Mouse (Mus musculus): ENCODE measurements at regions not wholly inside any gene's neighbourhood (a gene's known extent, or its start where the extent isn't known, plus 50 kb on each side); places are given as distances from the start of the nearest gene placed in this dataset.

DNA sequence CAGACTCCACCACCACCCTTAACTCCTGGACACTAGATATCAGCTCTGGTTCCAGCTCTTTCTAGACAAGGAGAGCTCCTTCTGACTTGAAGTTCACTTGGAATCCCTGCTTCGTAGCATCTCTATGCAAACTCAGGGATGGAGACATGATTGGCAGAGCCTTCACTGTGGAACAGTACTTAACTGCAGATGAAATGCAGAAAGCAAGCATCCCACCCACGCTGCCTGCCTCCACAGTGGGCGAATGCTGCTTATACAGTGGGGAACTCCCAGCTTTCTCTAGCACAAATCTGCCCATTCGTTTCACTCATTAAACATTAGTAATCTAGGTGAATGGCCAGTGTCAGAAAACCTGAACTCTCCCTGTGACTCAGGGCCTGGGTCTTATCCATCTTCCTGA lies 92.0 kb upstream of the Coch start:
- Histone ChIP-seq H3K4me1 (ENCODE audit: control insufficient read depth, insufficient read depth, low read length) (peaks cover 17% of the 10 kb centered on the region), H3K9ac (ENCODE audit: low read depth, low read length) (no peak overlapping the region), H3K27me3 (ENCODE audit: control insufficient read depth, insufficient read depth, low read length) (no peaks in the 10 kb centered on the region), H3K4me3 (ENCODE audit: low read depth, low read length) (no peak overlapping the region), H3K36me3 (ENCODE audit: control insufficient read depth, insufficient read depth, low read length) (no peaks in the 10 kb centered on the region), H3K4me2 (no peak overlapping the region), H3K9me3 (replicated peaks; ENCODE audit: control insufficient read depth, low read length) (no peaks in the 10 kb centered on the region), H3K27ac (ENCODE audit: low read depth, low read length) (no peak overlapping the region)
- ATAC-seq (replicated peaks; ENCODE audit: insufficient number of reproducible peaks, low FRiP score, low TSS enrichment): no peak
- 80% methylated on average over 4 of the region's 4 CpGs for WGBS (ENCODE audit: insufficient replicate concordance)

GRCm38 (mm10) chr12:51502724-51503123 lies 90.4 kb upstream of the Coch start:
- 89% methylated on average over 4 of the region's 4 CpGs for WGBS (ENCODE audit: insufficient replicate concordance)
- Histone ChIP-seq H3K27me3 (ENCODE audit: control insufficient read depth, insufficient read depth, low read length) (no peaks in the 10 kb centered on the region), H3K9me3 (replicated peaks; ENCODE audit: control insufficient read depth, low read length) (no peaks in the 10 kb centered on the region), H3K4me1 (ENCODE audit: control insufficient read depth, insufficient read depth, low read length) (peaks cover 17% of the 10 kb centered on the region), H3K4me2 (no peak overlapping the region), H3K36me3 (ENCODE audit: control insufficient read depth, insufficient read depth, low read length) (no peaks in the 10 kb centered on the region), H3K27ac (ENCODE audit: low read depth, low read length) (no peak overlapping the region), H3K9ac (ENCODE audit: low read depth, low read length) (no peak overlapping the region), H3K4me3 (ENCODE audit: low read depth, low read length) (no peak overlapping the region)
- ATAC-seq (replicated peaks; ENCODE audit: insufficient number of reproducible peaks, low FRiP score, low TSS enrichment): no peak

DNA sequence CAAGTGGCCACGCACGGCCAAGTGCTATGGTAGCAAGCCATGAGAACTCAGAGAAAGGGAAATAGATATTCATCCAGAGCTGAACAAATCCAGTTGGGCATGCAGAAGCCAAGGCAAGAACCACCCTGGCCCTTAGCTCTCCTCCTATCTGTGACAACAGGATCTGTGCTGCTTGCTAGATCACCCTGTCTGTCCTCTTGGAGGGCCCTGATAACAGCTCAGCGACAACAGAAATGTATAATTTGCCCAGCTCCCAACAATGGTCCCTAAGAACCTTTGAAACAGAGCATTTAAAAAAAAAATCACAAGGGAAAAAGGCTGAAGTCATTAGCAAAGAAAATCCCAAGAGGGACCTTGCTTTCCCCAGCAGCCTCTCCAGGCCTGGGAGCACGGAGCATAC lies 89.4 kb upstream of the Coch start:
- Histone ChIP-seq H3K4me2 (peak overlapping the region; percentile 22; the same call in 1 of the 2 replicates), H3K4me3 (ENCODE audit: low read depth, low read length) (no peak overlapping the region), H3K9me3 (replicated peaks; ENCODE audit: control insufficient read depth, low read length) (no peaks in the 10 kb centered on the region), H3K27ac (ENCODE audit: low read depth, low read length) (no peak overlapping the region), H3K9ac (ENCODE audit: low read depth, low read length) (no peak overlapping the region), H3K27me3 (ENCODE audit: control insufficient read depth, insufficient read depth, low read length) (no peaks in the 10 kb centered on the region), H3K36me3 (ENCODE audit: control insufficient read depth, insufficient read depth, low read length) (no peaks in the 10 kb centered on the region), H3K4me1 (ENCODE audit: control insufficient read depth, insufficient read depth, low read length) (peaks cover 17% of the 10 kb centered on the region)
- ATAC-seq (replicated peaks; ENCODE audit: insufficient number of reproducible peaks, low FRiP score, low TSS enrichment): 0 out of 2 replicates have a peak, but pooled peaks have one; percentile 60
- WGBS (ENCODE audit: insufficient replicate concordance): 47% methylated on average over 4 of the region's 4 CpGs

DNA sequence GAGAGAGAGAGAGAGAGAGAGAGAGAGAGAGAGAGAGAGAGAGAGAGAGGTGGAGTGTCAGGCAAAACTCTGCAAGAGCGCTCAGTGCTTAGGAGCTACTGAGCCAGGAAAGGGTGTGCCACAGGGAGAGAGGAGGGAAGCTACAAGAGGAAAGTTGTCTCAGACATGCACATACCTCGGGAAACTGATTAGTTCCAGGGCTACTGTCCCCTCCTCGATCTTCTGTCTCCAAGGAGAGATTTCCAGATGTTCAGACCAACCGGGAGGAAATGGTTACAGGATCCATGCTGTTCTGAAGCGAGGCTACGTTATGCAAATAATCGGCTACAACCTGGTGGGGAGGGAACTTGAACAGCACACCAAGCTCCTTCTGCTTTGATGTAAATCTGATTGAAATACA lies 88.6 kb upstream of the Coch start:
- Histone ChIP-seq H3K36me3 (ENCODE audit: control insufficient read depth, insufficient read depth, low read length) (no peaks in the 10 kb centered on the region), H3K9me3 (replicated peaks; ENCODE audit: control insufficient read depth, low read length) (no peaks in the 10 kb centered on the region), H3K4me2 (peak overlapping the region; percentile 20), H3K27me3 (ENCODE audit: control insufficient read depth, insufficient read depth, low read length) (no peaks in the 10 kb centered on the region), H3K27ac (ENCODE audit: low read depth, low read length) (no peak overlapping the region; the same call in 1 of the 2 replicates), H3K4me1 (ENCODE audit: control insufficient read depth, insufficient read depth, low read length) (peaks cover 17% of the 10 kb centered on the region), H3K9ac (ENCODE audit: low read depth, low read length) (no peak overlapping the region), H3K4me3 (ENCODE audit: low read depth, low read length) (no peak overlapping the region)
- 21% methylated on average over 7 of the region's 7 CpGs for WGBS (ENCODE audit: insufficient replicate concordance)
- no peak; the same call in 1 of the 2 replicates for ATAC-seq (replicated peaks; ENCODE audit: insufficient number of reproducible peaks, low FRiP score, low TSS enrichment)

- no peak for ATAC-seq (replicated peaks; ENCODE audit: insufficient number of reproducible peaks, low FRiP score, low TSS enrichment)
- WGBS (ENCODE audit: insufficient replicate concordance): 82% methylated on average over 2 of the region's 2 CpGs
Observed at GRCm38 (mm10) chr12:51510010-51510409, 83.1 kb upstream of the Coch start.

GRCm38 (mm10) chr12:51516726-51517125 lies 76.4 kb upstream of the Coch start:
- Histone ChIP-seq H3K4me2 (no peak overlapping the region), H3K9ac (ENCODE audit: low read depth, low read length) (no peak overlapping the region), H3K4me3 (ENCODE audit: low read depth, low read length) (no peak overlapping the region), H3K36me3 (ENCODE audit: control insufficient read depth, insufficient read depth, low read length) (no peaks in the 10 kb centered on the region), H3K27me3 (ENCODE audit: control insufficient read depth, insufficient read depth, low read length) (no peaks in the 10 kb centered on the region), H3K27ac (ENCODE audit: low read depth, low read length) (no peak overlapping the region), H3K4me1 (ENCODE audit: control insufficient read depth, insufficient read depth, low read length) (no peaks in the 10 kb centered on the region), H3K9me3 (replicated peaks; ENCODE audit: control insufficient read depth, low read length) (no peaks in the 10 kb centered on the region)
- no peak for ATAC-seq (replicated peaks; ENCODE audit: insufficient number of reproducible peaks, low FRiP score, low TSS enrichment)
- 79% methylated on average over 3 of the region's 3 CpGs for WGBS (ENCODE audit: insufficient replicate concordance)

More at GRCm38 (mm10) chr12:51510010-51510409, 83.1 kb upstream of the Coch start:
- no peak overlapping the region for H3K9ac ChIP-seq (ENCODE audit: low read depth, low read length)
- H3K36me3 ChIP-seq (ENCODE audit: control insufficient read depth, insufficient read depth, low read length): no peaks in the 10 kb centered on the region
- H3K27me3 ChIP-seq (ENCODE audit: control insufficient read depth, insufficient read depth, low read length): no peaks in the 10 kb centered on the region
- H3K9me3 ChIP-seq (replicated peaks; ENCODE audit: control insufficient read depth, low read length): no peaks in the 10 kb centered on the region
- H3K27ac ChIP-seq (ENCODE audit: low read depth, low read length): no peak overlapping the region
- H3K4me1 ChIP-seq (ENCODE audit: control insufficient read depth, insufficient read depth, low read length): peaks cover 9% of the 10 kb centered on the region
- no peak overlapping the region for H3K4me3 ChIP-seq (ENCODE audit: low read depth, low read length)
- no peak overlapping the region for H3K4me2 ChIP-seq

- 73% methylated on average over 2 of the region's 2 CpGs for WGBS (ENCODE audit: insufficient replicate concordance)
- H3K27ac ChIP-seq (ENCODE audit: low read depth, low read length): no peak overlapping the region
- no peak overlapping the region for H3K4me2 ChIP-seq
- ATAC-seq (replicated peaks; ENCODE audit: insufficient number of reproducible peaks, low FRiP score, low TSS enrichment): no peak
- H3K4me1 ChIP-seq (ENCODE audit: control insufficient read depth, insufficient read depth, low read length): no peaks in the 10 kb centered on the region
- H3K9me3 ChIP-seq (replicated peaks; ENCODE audit: control insufficient read depth, low read length): no peaks in the 10 kb centered on the region
- no peaks in the 10 kb centered on the region for H3K27me3 ChIP-seq (ENCODE audit: control insufficient read depth, insufficient read depth, low read length)
- no peak overlapping the region for H3K9ac ChIP-seq (ENCODE audit: low read depth, low read length)
- no peaks in the 10 kb centered on the region for H3K36me3 ChIP-seq (ENCODE audit: control insufficient read depth, insufficient read depth, low read length)
- H3K4me3 ChIP-seq (ENCODE audit: low read depth, low read length): no peak overlapping the region
Observed at GRCm38 (mm10) chr12:51521610-51522120, 71.5 kb upstream of the Coch start.

DNA sequence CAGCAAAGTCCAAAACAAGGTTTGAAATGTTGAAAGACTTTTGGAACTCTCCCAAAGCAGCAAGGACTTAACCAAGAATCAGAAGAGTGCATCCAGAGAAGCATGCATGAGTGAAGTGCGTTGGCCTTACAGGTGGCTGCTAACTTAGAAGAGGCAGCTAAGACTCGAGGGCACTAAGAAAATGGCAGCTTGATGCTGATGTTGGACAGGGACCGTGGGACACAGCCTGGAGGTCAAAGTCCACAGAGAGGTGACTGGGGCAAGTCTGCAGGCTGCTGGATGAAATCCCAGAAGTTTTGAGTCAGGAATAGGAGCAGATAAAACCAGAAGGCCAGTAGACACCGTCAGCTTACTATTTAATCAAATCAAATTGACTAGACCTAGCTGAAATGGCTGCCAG lies 69.3 kb upstream of the Coch start:
- H3K9ac ChIP-seq (ENCODE audit: low read depth, low read length): no peak overlapping the region
- no peaks in the 10 kb centered on the region for H3K36me3 ChIP-seq (ENCODE audit: control insufficient read depth, insufficient read depth, low read length)
- H3K4me2 ChIP-seq: no peak overlapping the region
- H3K27me3 ChIP-seq (ENCODE audit: control insufficient read depth, insufficient read depth, low read length): no peaks in the 10 kb centered on the region
- whole genome bisulfite sequencing (ENCODE audit: insufficient replicate concordance): 78% methylated on average over 4 of the region's 4 CpGs
- H3K4me1 ChIP-seq (ENCODE audit: control insufficient read depth, insufficient read depth, low read length): no peaks in the 10 kb centered on the region
- H3K4me3 ChIP-seq (ENCODE audit: low read depth, low read length): no peak overlapping the region
- ATAC-seq (replicated peaks; ENCODE audit: insufficient number of reproducible peaks, low FRiP score, low TSS enrichment): no peak
- H3K27ac ChIP-seq (ENCODE audit: low read depth, low read length): no peak overlapping the region
- no peaks in the 10 kb centered on the region for H3K9me3 ChIP-seq (replicated peaks; ENCODE audit: control insufficient read depth, low read length)

DNA sequence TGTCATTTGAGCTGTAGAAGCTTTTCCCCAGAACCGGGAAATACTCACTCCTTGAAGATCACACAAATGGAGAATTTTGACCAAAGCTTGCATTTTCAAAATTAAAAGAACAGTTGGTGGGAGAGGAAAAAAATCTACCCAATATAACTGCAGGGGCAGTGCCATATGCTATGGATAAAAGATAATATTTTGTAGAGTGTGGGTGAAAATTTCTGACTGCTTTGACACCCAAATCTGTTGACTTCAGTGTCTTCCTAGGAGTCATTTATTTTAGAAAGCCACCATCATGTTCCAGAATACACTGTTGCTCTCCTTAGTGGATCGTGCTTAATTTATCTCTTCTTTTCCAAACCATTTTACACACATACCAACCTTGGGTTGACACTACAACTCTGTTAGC lies 65.3 kb upstream of the Coch start:
- no peak overlapping the region for H3K4me3 ChIP-seq (ENCODE audit: low read depth, low read length)
- H3K36me3 ChIP-seq (ENCODE audit: control insufficient read depth, insufficient read depth, low read length): no peaks in the 10 kb centered on the region
- H3K27me3 ChIP-seq (ENCODE audit: control insufficient read depth, insufficient read depth, low read length): no peaks in the 10 kb centered on the region
- WGBS (ENCODE audit: insufficient replicate concordance): 86% methylated on average over 2 of the region's 2 CpGs
- H3K4me1 ChIP-seq (ENCODE audit: control insufficient read depth, insufficient read depth, low read length): no peaks in the 10 kb centered on the region
- H3K9ac ChIP-seq (ENCODE audit: low read depth, low read length): no peak overlapping the region
- H3K4me2 ChIP-seq: no peak overlapping the region
- no peaks in the 10 kb centered on the region for H3K9me3 ChIP-seq (replicated peaks; ENCODE audit: control insufficient read depth, low read length)
- H3K27ac ChIP-seq (ENCODE audit: low read depth, low read length): no peak overlapping the region
- ATAC-seq (replicated peaks; ENCODE audit: insufficient number of reproducible peaks, low FRiP score, low TSS enrichment): no peak

Measured in heart, embryonic 11.5 days (tissue).